Mouse (Mus musculus) cerebellum, adult 2 months (tissue): Measurements from ENCODE around the gene Pde7b.

ENCODE experiments used
- CTCF ChIP-seq: fragments of 200-500 bp; IDR thresholded peaks from 2 replicates; pipeline ENCODE4 v1.5.1; 2011; ENCODE audit warnings: low read depth, mild to moderate bottlenecking, control low read depth, low read length, moderate library complexity, borderline replicate concordance; ENCODE audit not compliant: insufficient read depth
- POLR2A ChIP-seq: fragments of 200-500 bp; IDR thresholded peaks from 2 replicates; pipeline ENCODE4 v1.6.1; 2011; ENCODE audit warnings: low read length, control low read depth, borderline replicate concordance; ENCODE audit not compliant: insufficient read depth

- TF ChIP-seq CTCF = no peak
- TF ChIP-seq POLR2A = no peak
These were observed 91.8 kb downstream of the Pde7b start for GRCm38 (mm10) chr10:20633085-20633415.
